Mouse (Mus musculus): ENCODE measurements at regions not wholly inside any gene's neighbourhood (a gene's known extent, or its start where the extent isn't known, plus 50 kb on each side); places are given as distances from the start of the nearest gene placed in this dataset.

GRCm38 (mm10) chr11:18266161-18266560 lies 312.5 kb upstream of the Etaa1 start:
- no peaks in the 10 kb centered on the region for H3K4me1 ChIP-seq (ENCODE audit: control insufficient read depth, insufficient read depth, low read length)
- H3K27ac ChIP-seq (ENCODE audit: low read length): no peak overlapping the region
- no peak overlapping the region for H3K4me3 ChIP-seq (ENCODE audit: low read depth, low read length)
- ATAC-seq: no peak
- no peaks in the 10 kb centered on the region for H3K9me3 ChIP-seq (replicated peaks; ENCODE audit: control insufficient read depth, low read length, poor library complexity, severe bottlenecking)
- no peak overlapping the region for H3K9ac ChIP-seq (ENCODE audit: low read depth, low read length)
- H3K27me3 ChIP-seq (ENCODE audit: control insufficient read depth, insufficient read depth, low read depth, low read length): no peaks in the 10 kb centered on the region
- no peak overlapping the region for H3K4me2 ChIP-seq (ENCODE audit: low read length)
- no peaks in the 10 kb centered on the region for H3K36me3 ChIP-seq (ENCODE audit: control insufficient read depth, insufficient read depth, low read length)
- WGBS: 94% methylated on average over 2 of the region's 2 CpGs

DNA sequence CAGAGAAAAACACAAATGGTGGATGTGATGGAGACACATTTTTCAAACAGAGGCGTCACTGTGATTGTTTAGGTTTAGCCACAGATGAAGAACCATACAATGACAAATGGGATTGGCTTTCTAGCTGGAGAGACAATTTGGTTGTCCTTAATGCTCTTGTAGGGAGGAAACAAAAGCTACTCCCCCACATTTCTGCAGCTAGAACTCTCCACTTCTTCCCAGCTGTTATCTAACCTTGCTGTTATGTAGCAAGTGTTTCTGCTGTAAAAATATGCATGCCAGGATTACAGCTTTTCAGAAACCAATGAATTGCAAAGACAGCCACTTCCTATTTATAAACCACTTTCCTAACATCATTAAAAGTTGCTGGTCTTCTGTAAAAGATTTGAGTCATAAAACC lies 309.2 kb upstream of the Etaa1 start:
- Histone ChIP-seq H3K27me3 (ENCODE audit: control insufficient read depth, insufficient read depth, low read depth, low read length) (no peaks in the 10 kb centered on the region), H3K4me2 (ENCODE audit: low read length) (no peak overlapping the region), H3K9ac (ENCODE audit: low read depth, low read length) (no peak overlapping the region), H3K36me3 (ENCODE audit: control insufficient read depth, insufficient read depth, low read length) (no peaks in the 10 kb centered on the region), H3K4me3 (ENCODE audit: low read depth, low read length) (no peak overlapping the region), H3K27ac (ENCODE audit: low read length) (no peak overlapping the region), H3K9me3 (replicated peaks; ENCODE audit: control insufficient read depth, low read length, poor library complexity, severe bottlenecking) (no peaks in the 10 kb centered on the region), H3K4me1 (ENCODE audit: control insufficient read depth, insufficient read depth, low read length) (no peaks in the 10 kb centered on the region)
- 78% methylated on average over 1 of the region's 1 CpGs for WGBS
- ATAC-seq: no peak

GRCm38 (mm10) chr11:18249236-18249635 lies 295.6 kb upstream of the Etaa1 start:
- Histone ChIP-seq H3K36me3 (ENCODE audit: control insufficient read depth, insufficient read depth, low read length) (no peaks in the 10 kb centered on the region), H3K4me2 (ENCODE audit: low read length) (no peak overlapping the region)
- no peak for ATAC-seq

DNA sequence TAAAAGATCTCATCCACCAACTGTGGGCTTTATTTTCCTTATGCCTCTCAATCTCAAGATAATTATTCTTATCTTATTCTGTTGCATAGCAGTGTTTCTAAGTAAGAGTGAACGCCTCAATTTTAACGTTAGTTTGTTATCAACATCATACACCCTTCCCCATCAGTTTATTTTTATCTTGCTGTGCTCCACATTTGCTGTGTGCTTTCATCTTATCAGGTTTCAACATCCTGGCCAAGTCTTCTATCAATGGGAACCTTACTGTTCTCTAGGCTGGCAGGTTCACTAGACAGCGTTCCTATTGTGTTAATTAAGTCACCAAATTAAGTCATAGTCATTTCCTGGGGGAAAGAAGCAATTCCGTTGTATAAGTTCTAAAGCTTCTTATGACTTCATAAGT lies 263.1 kb upstream of the Etaa1 start:
- H3K27me3 ChIP-seq (ENCODE audit: control insufficient read depth, insufficient read depth, low read depth, low read length): no peaks in the 10 kb centered on the region
- H3K36me3 ChIP-seq (ENCODE audit: control insufficient read depth, insufficient read depth, low read length): no peaks in the 10 kb centered on the region
- no peaks in the 10 kb centered on the region for H3K9me3 ChIP-seq (replicated peaks; ENCODE audit: control insufficient read depth, low read length, poor library complexity, severe bottlenecking)
- no peak overlapping the region for H3K4me2 ChIP-seq (ENCODE audit: low read length)
- H3K9ac ChIP-seq (ENCODE audit: low read depth, low read length): no peak overlapping the region
- no peak overlapping the region for H3K27ac ChIP-seq (ENCODE audit: low read length)
- ATAC-seq: no peak
- WGBS: 77% methylated on average over 4 of the region's 4 CpGs
- H3K4me3 ChIP-seq (ENCODE audit: low read depth, low read length): no peak overlapping the region
- no peaks in the 10 kb centered on the region for H3K4me1 ChIP-seq (ENCODE audit: control insufficient read depth, insufficient read depth, low read length)

More at GRCm38 (mm10) chr11:18249236-18249635, 295.6 kb upstream of the Etaa1 start:
- no peak overlapping the region for H3K4me3 ChIP-seq (ENCODE audit: low read depth, low read length)
- WGBS: 57% methylated on average over 4 of the region's 4 CpGs
- no peak overlapping the region for H3K27ac ChIP-seq (ENCODE audit: low read length)
- no peaks in the 10 kb centered on the region for H3K4me1 ChIP-seq (ENCODE audit: control insufficient read depth, insufficient read depth, low read length)
- no peaks in the 10 kb centered on the region for H3K9me3 ChIP-seq (replicated peaks; ENCODE audit: control insufficient read depth, low read length, poor library complexity, severe bottlenecking)
- H3K27me3 ChIP-seq (ENCODE audit: control insufficient read depth, insufficient read depth, low read depth, low read length): no peaks in the 10 kb centered on the region
- H3K9ac ChIP-seq (ENCODE audit: low read depth, low read length): no peak overlapping the region

- WGBS: 37% methylated on average over 2 of the region's 2 CpGs
- Histone ChIP-seq H3K9me3 (replicated peaks; ENCODE audit: control insufficient read depth, low read length, poor library complexity, severe bottlenecking) (no peaks in the 10 kb centered on the region), H3K36me3 (ENCODE audit: control insufficient read depth, insufficient read depth, low read length) (no peaks in the 10 kb centered on the region), H3K9ac (ENCODE audit: low read depth, low read length) (no peak overlapping the region), H3K27me3 (ENCODE audit: control insufficient read depth, insufficient read depth, low read depth, low read length) (no peaks in the 10 kb centered on the region), H3K4me1 (ENCODE audit: control insufficient read depth, insufficient read depth, low read length) (no peaks in the 10 kb centered on the region), H3K4me3 (ENCODE audit: low read depth, low read length) (no peak overlapping the region), H3K4me2 (ENCODE audit: low read length) (no peak overlapping the region), H3K27ac (ENCODE audit: low read length) (no peak overlapping the region)
- no peak for ATAC-seq
These were observed 219.4 kb upstream of the Etaa1 start for GRCm38 (mm10) chr11:18173028-18173427.

DNA sequence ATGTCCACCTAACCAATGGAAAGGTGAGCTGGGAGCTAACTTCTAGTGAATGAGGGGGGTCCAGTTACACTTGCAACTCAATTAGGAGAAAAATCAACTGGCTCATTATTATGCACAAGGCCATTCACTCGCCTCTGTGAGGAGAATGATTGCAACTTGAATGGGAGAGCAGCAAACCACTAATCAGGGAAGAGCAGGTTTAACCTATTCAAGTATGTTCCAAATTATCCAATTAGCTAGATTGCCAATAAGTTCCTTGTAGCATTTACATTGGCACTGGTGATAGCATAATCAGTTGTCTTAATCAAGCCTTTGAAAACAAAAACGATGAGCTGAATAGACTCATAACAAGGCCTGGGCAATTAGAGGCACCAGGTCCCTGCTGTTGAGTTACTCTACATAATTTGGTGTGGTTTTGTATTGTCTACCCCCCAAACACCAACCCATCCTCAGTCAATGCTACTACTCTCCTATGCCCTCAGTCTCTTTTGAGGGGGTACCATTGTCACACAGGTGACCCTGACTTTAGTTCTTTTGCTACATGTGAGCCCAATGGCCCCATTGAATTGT lies 217.6 kb upstream of the Etaa1 start:
- H3K27ac ChIP-seq (ENCODE audit: low read length): no peak overlapping the region
- ATAC-seq: no peak
- no peaks in the 10 kb centered on the region for H3K36me3 ChIP-seq (ENCODE audit: control insufficient read depth, insufficient read depth, low read length)
- no peak overlapping the region for H3K4me2 ChIP-seq (ENCODE audit: low read length)
- H3K4me3 ChIP-seq (ENCODE audit: low read depth, low read length): no peak overlapping the region
- no peaks in the 10 kb centered on the region for H3K4me1 ChIP-seq (ENCODE audit: control insufficient read depth, insufficient read depth, low read length)
- H3K27me3 ChIP-seq (ENCODE audit: control insufficient read depth, insufficient read depth, low read depth, low read length): no peaks in the 10 kb centered on the region
- no peak overlapping the region for H3K9ac ChIP-seq (ENCODE audit: low read depth, low read length)
- no peaks in the 10 kb centered on the region for H3K9me3 ChIP-seq (replicated peaks; ENCODE audit: control insufficient read depth, low read length, poor library complexity, severe bottlenecking)
- WGBS: 39% methylated on average over 2 of the region's 2 CpGs

- H3K9ac ChIP-seq (ENCODE audit: low read depth, low read length): no peak overlapping the region
- H3K4me3 ChIP-seq (ENCODE audit: low read depth, low read length): no peak overlapping the region
- no peak for ATAC-seq
- no peaks in the 10 kb centered on the region for H3K36me3 ChIP-seq (ENCODE audit: control insufficient read depth, insufficient read depth, low read length)
- H3K4me1 ChIP-seq (ENCODE audit: control insufficient read depth, insufficient read depth, low read length): no peaks in the 10 kb centered on the region; the same call in 1 of the 2 replicates
- no peaks in the 10 kb centered on the region for H3K27me3 ChIP-seq (ENCODE audit: control insufficient read depth, insufficient read depth, low read depth, low read length)
- H3K4me2 ChIP-seq (ENCODE audit: low read length): no peak overlapping the region
- H3K27ac ChIP-seq (ENCODE audit: low read length): no peak overlapping the region
- 86% methylated on average over 4 of the region's 4 CpGs for WGBS
- H3K9me3 ChIP-seq (replicated peaks; ENCODE audit: control insufficient read depth, low read length, poor library complexity, severe bottlenecking): no peaks in the 10 kb centered on the region
These were observed 212.1 kb upstream of the Etaa1 start for GRCm38 (mm10) chr11:18165609-18166347.

GRCm38 (mm10) chr11:18164025-18164423 lies 210.3 kb upstream of the Etaa1 start:
- 56% methylated on average over 2 of the region's 2 CpGs for WGBS
- no peak overlapping the region for H3K27ac ChIP-seq (ENCODE audit: low read length)
- ATAC-seq: peak; percentile 58; the same call in 1 of the 2 replicates

DNA sequence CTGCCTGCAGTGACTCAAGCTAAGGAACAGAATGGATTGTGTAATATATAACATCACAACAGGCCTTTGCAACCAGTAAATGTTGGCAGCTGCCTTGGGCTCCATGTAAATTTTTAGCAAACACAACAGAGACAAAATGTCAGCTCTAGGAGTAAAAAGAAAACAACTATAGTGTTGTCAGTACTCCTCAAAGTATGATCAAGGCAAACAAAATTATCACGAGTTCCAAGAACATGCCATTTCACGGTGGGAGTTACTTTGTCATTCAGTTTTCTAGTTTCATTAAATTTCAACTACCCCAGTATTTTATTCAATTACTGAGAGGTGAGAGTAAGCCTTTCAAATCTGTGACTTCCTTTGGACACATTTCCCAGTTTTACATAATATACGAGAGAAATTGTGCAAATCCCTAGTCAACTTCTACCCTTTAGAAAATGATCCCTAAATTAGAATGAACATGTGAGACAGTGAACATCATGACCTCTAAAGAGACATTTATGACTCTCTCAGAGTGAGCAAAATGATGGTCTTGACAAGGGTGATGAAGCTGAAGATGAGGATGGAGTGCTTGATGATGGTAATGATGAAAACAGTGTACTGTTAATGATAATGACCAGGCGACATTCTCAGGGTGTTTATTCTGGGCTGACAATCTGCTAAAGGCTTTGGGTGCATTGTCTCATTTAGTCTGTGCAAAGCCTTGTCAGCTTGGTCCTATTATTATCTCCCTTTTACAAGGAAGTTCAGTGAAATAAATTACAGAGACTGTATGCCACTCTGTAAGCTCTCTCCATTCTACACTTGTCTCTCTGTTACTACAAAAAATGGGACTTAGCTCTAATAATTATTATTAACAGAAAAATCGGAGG lies 209.7 kb upstream of the Etaa1 start:
- no peaks in the 10 kb centered on the region for H3K27me3 ChIP-seq (ENCODE audit: control insufficient read depth, insufficient read depth, low read depth, low read length)
- no peak overlapping the region for H3K4me3 ChIP-seq (ENCODE audit: low read depth, low read length)
- H3K36me3 ChIP-seq (ENCODE audit: control insufficient read depth, insufficient read depth, low read length): no peaks in the 10 kb centered on the region
- 82% methylated on average over 5 of the region's 5 CpGs for WGBS
- H3K4me2 ChIP-seq (ENCODE audit: low read length): no peak overlapping the region
- no peak overlapping the region for H3K9ac ChIP-seq (ENCODE audit: low read depth, low read length)
- no peak overlapping the region for H3K27ac ChIP-seq (ENCODE audit: low read length)
- no peak for ATAC-seq
- no peaks in the 10 kb centered on the region; the same call in 1 of the 2 replicates for H3K4me1 ChIP-seq (ENCODE audit: control insufficient read depth, insufficient read depth, low read length)
- no peaks in the 10 kb centered on the region for H3K9me3 ChIP-seq (replicated peaks; ENCODE audit: control insufficient read depth, low read length, poor library complexity, severe bottlenecking)

More at GRCm38 (mm10) chr11:18164025-18164423, 210.3 kb upstream of the Etaa1 start:
- no peaks in the 10 kb centered on the region for H3K9me3 ChIP-seq (replicated peaks; ENCODE audit: control insufficient read depth, low read length, poor library complexity, severe bottlenecking)
- no peaks in the 10 kb centered on the region; the same call in 1 of the 2 replicates for H3K4me1 ChIP-seq (ENCODE audit: control insufficient read depth, insufficient read depth, low read length)
- H3K9ac ChIP-seq (ENCODE audit: low read depth, low read length): no peak overlapping the region
- H3K4me2 ChIP-seq (ENCODE audit: low read length): no peak overlapping the region
- no peaks in the 10 kb centered on the region for H3K36me3 ChIP-seq (ENCODE audit: control insufficient read depth, insufficient read depth, low read length)
- H3K27me3 ChIP-seq (ENCODE audit: control insufficient read depth, insufficient read depth, low read depth, low read length): no peaks in the 10 kb centered on the region
- no peak overlapping the region for H3K4me3 ChIP-seq (ENCODE audit: low read depth, low read length)

Data from midbrain, embryonic 16.5 days (tissue).